Mouse (Mus musculus) spleen, adult 10 weeks (tissue): Measurements from ENCODE around the gene Nif3l1. TPM values are rescaled to one million over a fixed set of nuclear protein-coding genes. Genes with fewer than 3 reads are reported as not detected.

Source experiments
- polyA plus RNA-seq: library from polyadenylated mRNA; stranded (reverse); fragments of 350-450 nt; fragmentation: Illumina TruSeq; extraction: RNeasy Lipid Tissue Mini Kit (QIAGEN cat#74804); gene quantifications from one replicate; pipeline ENCODE4 v1.2.3, GENCODE M21; 2015; ENCODE audit warnings: low replicate concordance; ENCODE audit not compliant: insufficient read depth

The Nif3l1 gene
- 16.5 TPM for polyA plus RNA-seq

GRCm38 (mm10) chr1:58445143-58445722 is at the start of gene Nif3l1, which contains the start of gene Ppil3:
TSS of gene Nif3l1 (plus strand) at chr1:58445151.
TSS of gene Ppil3 (minus strand) at chr1:58445486.

GRCm38 (mm10) chr1:58423371-58424248 is 21.3 kb upstream of the Nif3l1 start, which contains the start of gene Clk1:
TSS of gene Clk1 (minus strand) at chr1:58424066.

GRCm38 (mm10) chr1:58504577-58505254 is 59.8 kb downstream of the Nif3l1 start, which contains the start of gene Orc2:
TSS of gene Orc2 (minus strand) at chr1:58505109.

Other genes with a start within 250 kb of the Nif3l1 start
- 0.15 TPM for gene Aox4, start 234.8 kb upstream of the Nif3l1 start, polyA plus RNA-seq
- 0.06 TPM for gene Aox2, start 166.8 kb upstream of the Nif3l1 start, polyA plus RNA-seq
- 225 TPM for gene Bzw1, start 52.3 kb upstream of the Nif3l1 start, polyA plus RNA-seq
- 849 TPM for gene Clk1, start 21.1 kb upstream of the Nif3l1 start, polyA plus RNA-seq
- gene Ppil3, start 335 bp downstream of the Nif3l1 start, polyA plus RNA-seq = 88.2 TPM
- 38.9 TPM for gene Orc2, start 60.0 kb downstream of the Nif3l1 start, polyA plus RNA-seq
- 11.3 TPM for gene Fam126b, start 141.2 kb downstream of the Nif3l1 start, polyA plus RNA-seq
- gene Ndufb3, start 141.2 kb downstream of the Nif3l1 start, polyA plus RNA-seq = 103 TPM